Mouse (Mus musculus): ENCODE results near the gene Cbl.

Cbl gene

DNA sequence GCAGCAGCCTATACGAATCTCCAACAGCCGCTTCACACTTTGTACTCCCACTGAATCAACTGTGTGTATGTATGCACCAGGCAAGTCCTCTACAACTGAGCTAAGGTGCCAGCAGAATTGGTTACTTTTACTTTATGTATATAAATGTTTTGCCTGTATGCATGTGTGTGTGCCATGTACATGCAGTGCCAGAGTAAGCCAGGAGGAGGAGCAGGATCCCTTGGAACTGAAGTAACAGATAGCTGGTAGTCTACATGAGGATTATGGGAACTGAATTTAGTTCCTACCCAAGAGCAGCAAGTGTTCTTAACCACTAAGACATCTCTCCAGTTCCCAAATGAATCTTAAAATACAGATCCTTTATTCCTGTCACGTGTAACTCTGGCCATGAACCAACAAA lies 51.6 kb downstream of the Cbl start:
- peak; percentile 25 to 49 for DNase-seq (ENCODE audit: low spot score in 2 of 2)

DNA sequence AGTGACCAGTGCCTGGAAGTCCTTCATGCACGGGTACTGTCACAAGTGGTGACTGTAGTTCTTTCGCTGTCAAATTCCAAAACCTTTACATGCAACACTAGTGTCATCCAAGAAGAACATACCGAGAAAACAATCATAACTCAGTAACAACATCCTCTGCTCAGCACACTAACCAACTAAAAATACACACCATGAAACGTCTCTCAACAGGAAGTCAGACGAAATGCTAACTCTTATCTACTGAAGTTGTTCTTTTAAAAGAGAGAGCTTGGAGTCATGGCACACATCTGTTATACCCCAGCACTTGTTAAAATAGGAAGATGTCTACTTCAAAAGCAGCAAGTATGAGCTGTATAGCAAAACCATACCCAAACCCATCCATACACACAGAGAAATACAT lies 52.3 kb downstream of the Cbl start:
- no peak for DNase-seq (ENCODE audit: low spot score in 2 of 2)

- no peak for DNase-seq (ENCODE audit: low spot score in 2 of 2)
These were observed 55.0 kb downstream of the Cbl start for GRCm38 (mm10) chr9:44178811-44179210.

DNA sequence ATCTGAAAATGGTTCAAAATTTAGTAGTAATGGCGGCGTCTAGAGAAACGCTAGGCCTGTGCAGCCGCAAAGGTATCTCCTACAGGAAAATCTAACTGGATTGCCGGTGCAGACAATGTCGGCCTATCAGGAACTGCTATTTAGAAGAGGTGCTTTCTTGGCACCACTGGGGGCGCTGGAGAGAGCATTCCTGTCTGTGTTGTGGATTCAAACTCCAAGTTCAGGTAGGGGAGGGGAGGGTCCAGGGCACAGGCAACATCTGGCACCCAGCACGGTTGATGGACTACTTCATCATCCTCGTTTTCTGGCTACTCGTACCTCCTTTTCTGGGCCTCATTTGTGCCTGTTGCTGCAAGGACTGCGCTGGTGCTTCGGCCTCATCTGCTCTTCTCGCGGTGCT lies 55.5 kb downstream of the Cbl start:
- no peak for DNase-seq (ENCODE audit: low spot score in 2 of 2)

DNA sequence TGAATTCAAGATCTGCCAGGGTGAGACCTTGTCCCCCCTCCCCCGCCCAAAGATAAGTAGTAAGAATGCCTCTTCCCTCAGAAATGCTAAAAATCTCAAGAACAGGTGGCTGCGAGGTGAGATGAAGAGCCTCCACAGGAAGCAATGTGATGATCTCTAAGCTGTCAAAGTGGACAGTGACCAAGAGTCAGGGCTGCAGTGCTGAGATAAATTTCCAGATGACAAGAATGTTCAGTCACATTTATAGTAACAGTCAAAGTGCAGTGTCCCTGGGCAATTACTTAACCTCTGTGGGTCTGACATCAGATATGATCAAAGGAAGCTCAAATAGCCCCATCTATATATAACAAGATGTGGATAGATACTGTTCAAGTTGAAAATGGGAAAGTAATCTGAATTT lies 56.4 kb downstream of the Cbl start:
- DNase-seq (ENCODE audit: low spot score in 2 of 2), result no peak

- no peak for DNase-seq (ENCODE audit: low spot score in 2 of 2)
These were observed 57.9 kb downstream of the Cbl start for GRCm38 (mm10) chr9:44175957-44176356.

DNA sequence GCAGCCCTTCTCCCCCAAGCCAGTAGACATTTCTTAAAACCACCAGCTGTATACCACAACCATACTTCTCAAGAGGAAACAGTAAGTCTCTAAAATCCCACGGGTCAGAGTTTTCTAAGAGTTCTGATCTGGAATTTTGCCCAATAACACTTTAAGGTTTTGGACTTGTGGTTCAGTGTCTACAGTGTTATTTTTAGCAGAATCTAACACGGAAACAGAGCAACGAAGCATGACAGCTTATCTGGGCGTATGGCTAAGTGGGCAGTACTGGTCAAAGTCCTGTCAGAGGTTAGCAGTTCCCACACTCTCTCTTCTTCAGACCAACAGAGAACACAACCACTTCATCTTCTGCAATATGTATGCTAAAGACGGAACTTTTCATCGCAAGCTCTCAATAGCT lies 58.3 kb downstream of the Cbl start:
- DNase-seq (ENCODE audit: low spot score in 2 of 2), result no peak

GRCm38 (mm10) chr9:44170691-44171151 lies 63.1 kb downstream of the Cbl start:
- DNase-seq (ENCODE audit: low spot score in 2 of 2), result no peak

DNA sequence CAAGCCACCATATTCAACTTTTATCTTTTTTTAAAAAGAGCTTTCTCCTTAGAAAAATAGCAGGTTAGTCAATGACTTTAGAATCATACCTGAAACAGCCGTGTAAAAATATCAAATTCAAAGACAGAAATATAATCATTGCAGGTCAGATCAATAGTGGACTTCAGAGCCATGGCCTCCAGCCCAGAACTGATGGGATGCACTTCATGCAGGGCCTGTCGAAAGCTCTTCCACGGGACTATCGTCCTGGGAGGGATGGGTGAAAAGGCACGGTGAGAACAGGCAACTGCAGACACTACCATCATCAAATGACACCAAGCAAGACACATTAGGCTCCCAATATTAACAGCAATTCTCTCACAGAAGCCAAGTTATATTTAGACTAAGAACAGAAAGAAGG lies 64.9 kb downstream of the Cbl start:
- DNase-seq (ENCODE audit: low spot score in 2 of 2), result no peak

DNA sequence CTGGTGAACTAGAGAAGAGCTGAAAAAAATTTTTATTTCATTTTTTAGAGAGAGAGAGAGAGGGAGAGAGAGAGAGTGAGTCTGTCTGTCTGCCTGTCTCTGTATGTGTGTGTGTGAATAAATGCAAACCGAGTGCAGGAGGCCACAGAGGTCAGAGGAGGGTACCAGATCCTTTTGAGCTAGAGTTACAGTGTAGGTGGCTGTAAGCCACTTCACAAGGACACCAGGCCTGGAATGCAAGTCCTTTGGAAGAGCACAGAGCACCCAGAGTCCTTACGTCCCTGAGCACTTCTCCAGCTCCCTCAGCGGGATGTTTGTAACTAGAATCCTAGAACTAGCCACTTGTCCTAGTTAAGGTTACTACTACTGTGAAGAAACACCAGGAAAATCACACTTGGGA lies 74.0 kb downstream of the Cbl start:
- DNase-seq (ENCODE audit: low spot score in 2 of 2), result no peak

DNA sequence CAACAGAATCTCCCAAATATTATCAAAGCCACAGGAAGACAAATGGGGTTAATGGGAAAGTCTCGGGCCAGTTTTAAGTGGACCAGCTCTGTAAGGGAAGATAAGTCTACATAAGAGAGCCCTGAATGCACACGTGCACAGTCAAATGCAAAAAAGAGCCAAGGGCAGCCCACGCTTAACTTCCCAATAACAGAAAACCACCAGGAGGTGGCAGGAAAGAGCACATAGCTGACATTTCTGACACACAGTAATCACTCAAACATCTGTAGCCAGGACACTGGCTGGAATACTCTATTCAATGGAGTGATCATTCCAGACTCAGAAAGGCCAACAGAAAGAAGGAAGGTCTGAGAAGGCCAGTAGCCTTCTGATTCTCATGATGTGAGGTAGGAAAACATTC lies 86.6 kb downstream of the Cbl start:
- DNase-seq (ENCODE audit: low spot score in 2 of 2), result no peak

GRCm38 (mm10) chr9:44144718-44145060 lies 89.2 kb downstream of the Cbl start:
- DNase-seq (ENCODE audit: low spot score in 2 of 2), result no peak

- no peak for DNase-seq (ENCODE audit: low spot score in 2 of 2)
These were observed 89.7 kb downstream of the Cbl start for GRCm38 (mm10) chr9:44144023-44144717.

DNA sequence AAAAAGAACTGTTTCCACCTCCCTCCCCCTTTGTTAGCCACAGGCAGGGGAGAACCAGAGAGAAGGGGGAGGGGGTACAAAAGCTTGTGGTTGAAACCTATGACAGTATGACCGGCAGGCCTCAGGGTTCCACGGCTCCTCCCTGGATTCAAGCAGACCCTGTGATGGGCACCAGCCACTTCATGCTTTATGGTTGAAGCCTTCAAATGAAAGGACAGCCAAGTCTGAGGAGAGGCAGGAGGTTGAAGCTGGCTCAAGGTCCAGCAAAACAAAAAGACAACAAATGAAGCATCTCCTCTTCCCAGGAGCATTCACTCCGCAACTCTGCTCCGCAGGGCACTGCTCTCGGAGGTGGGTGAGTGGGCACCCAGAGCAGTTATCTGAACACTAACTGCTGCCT lies 90.4 kb downstream of the Cbl start:
- no peak for DNase-seq (ENCODE audit: low spot score in 2 of 2)

DNA sequence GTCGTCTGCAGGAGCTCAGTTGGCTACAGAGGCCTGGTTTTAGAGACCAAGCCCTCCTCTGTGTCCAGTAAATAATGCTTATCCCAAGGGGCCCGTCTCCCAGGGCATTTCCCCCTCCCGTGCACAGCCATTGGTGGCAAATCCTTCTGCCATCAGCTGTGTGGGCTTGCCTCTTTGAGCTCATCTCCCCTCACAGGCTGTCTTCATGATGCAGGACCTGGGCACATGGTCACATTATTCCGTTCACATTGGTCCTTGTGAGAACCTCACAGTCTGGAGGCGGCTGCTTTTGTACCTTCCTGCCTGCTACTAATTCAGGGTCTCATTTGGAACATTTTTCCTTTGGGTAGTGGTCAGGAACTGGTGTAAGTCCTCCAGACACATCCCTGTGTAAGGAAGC lies 91.9 kb downstream of the Cbl start:
- no peak for DNase-seq (ENCODE audit: low spot score in 2 of 2)

DNA sequence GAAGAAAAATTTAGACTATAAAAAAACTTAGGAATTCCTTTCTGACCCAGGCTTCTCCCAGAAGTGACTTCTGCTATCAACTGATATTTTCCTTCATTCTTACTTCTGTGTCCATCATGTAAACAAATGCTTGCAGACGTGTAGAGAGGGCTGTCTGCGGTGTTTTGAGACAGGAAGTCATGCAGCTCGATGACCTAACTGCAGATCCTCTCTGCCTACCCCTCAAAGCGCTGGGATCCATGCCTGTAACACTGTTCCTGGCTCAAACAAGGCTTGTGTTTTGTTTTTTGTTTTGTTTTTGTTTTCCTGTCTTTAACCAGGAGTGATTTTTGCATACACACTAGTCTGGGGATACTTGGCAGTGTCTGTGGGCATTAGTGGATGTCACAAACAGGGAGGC lies 96.0 kb downstream of the Cbl start:
- DNase-seq (ENCODE audit: low spot score in 2 of 2), result no peak

DNA sequence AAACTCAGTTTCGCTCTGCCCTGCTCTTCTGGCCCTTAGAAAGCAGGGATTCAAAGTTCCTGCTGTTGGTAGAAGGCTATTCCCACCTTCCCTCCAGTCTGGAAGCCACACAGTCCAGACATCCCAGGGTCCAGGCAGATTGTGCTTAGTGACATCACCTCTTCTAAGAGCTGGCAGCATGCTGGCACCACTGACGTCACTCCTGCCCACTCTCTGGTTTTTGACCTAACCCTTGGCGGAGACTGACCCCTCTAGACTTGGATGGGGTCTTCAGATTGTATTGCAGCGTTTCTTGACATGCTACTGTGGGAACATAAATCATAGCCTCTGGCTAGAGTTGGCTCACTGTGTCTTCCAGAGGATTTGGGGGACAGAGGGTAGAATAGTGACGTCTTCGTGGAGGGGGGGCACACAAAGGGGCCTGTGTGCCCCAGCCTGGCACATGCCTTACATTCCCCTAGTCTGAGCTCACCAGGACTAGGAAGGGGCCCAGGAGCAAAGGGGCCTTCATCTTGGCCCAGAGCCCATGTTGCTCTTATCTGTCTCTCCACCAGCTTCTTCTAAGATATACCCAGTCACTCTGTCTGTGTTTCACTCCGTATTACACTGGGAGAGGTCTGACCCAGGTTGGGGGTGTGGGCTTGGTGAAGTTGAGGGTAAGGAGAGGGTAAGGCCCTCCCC lies 98.0 kb downstream of the Cbl start:
- no peak for DNase-seq (ENCODE audit: low spot score in 2 of 2)

DNA sequence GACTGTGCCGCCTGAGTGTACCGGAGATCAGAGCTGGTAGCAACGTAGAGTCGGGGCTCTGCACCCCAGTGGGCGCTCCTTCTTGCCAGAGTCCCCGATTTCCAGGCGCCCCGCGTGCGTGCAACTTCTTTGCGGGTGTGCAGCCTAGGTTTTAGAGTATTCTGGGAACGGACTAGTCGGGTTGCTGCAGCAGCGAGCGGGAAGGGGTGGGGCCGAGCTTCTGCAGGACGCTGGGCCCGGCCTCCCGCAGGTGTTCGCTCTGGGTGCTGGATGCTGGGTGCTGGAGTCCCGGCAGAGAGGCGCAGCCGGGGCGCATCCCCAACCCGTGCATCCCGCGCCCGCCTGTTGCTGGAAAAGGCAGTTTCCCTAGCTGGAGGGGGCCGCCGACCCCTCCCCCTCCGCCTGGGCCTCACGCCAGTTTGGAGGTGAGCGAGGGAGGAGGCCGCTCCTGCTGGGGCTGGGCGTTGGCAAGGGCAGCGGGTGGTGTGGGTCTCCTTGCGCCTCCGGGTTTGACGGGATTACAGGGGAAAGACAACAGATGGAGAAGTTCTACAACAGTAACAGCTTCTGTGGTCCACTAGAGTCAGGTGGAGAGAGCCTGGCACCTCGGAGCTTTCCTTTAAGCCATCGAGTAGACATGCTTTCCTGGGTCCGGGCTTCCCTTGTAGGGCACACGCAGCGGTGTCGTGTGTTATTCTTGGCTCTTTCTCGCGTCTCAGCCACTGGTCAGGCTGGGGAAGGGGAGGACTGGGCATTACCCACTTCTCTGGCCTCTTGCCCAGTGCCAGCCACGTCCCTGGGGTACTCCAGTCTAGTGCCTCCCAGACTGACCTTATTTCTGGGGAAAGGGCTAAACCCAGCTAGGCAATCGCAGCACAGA lies 98.8 kb downstream of the Cbl start:
- DNase-seq (ENCODE audit: low spot score in 2 of 2), result peak; percentile 27 to 56

- DNase-seq (ENCODE audit: low spot score in 2 of 2), result peak; percentile 38
These were observed 99.6 kb downstream of the Cbl start, which contains the start of gene Mcam for GRCm38 (mm10) chr9:44134101-44134850. TSS of gene Mcam (plus strand) at chr9:44134469.

GRCm38 (mm10) chr9:44133287-44133686 lies 100.6 kb downstream of the Cbl start:
- DNase-seq (ENCODE audit: low spot score in 2 of 2), result no peak

DNA sequence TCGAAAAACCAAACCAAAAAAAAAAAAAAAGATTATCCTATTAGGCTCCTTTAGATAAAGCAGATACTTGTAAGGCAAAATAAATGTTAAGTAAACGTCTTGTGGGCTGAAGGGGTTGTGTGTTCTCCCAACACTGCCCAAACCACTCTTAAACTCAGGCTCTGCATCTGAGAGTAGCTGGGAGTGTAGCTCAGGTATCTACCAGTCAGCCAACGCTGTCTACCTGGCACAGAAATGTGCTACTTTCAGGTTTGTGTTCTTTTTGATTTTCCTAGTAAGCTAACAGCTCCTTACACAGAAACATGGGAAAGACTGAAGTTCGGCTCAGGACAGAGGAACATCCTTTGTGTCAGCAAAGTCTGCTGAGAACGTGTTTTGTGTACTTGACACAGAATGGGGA lies 101.6 kb downstream of the Cbl start:
- no peak for DNase-seq (ENCODE audit: low spot score in 2 of 2)

GRCm38 (mm10) chr9:44131276-44131590 lies 102.6 kb downstream of the Cbl start:
- DNase-seq (ENCODE audit: low spot score in 2 of 2), result no peak

Measured in urinary bladder, adult 18-20 months (tissue).